Comparison of ENCODE assay signal across 31 mouse cellular contexts in the genomic region with DNA sequence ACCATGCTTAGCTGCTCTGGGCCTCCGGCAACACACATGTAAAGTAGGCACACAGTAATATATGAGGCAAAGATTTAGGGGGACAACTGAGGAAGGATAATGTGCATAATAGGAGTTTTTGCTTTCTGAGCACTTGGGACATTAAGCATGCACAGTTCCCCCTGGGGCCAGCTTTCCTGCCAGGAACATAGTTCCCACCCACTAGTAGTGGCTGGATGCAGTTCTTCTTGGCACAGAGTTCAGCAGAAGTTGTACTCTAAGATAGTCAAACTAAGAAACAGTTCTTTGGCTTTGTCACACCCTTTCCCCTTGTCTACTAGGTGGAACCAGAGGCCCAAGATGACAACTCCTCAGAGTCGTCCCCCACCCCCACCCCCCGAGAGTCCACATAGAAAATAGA. TPM values are rescaled to one million over a fixed set of nuclear protein-coding genes. Genes with fewer than 3 reads are reported as not detected.
DNase-seq lines count a peak whose midpoint lies in the region; ATAC-seq and TF ChIP-seq lines count a peak whose summit lies in the region.
"Had no signal": no experiment of that assay in that cellular context is flagged by ENCODE, and none has a peak within 500 bp of the region (broad histone marks: within the 10 kb centered on the region; RNA-seq: fewer than 3 reads in every experiment).

No protein-coding gene starts in this region.

- WGBS in midbrain, embryonic 13.5 days: 88% methylated on average over 3 of the region's 3 CpGs

- H3K4me3 ChIP-seq in gastrocnemius, adult 2 months: no peak overlapping the region
- H3K4me3 ChIP-seq in midbrain, embryonic 13.5 days (replicated peaks): no peak overlapping the region
- H3K4me3 ChIP-seq: forebrain, embryonic 13.5 days; heart, embryonic 13.5 days; hindbrain, embryonic 10.5 days; kidney, embryonic 15.5 days; midbrain, embryonic 15.5 days; neural tube, embryonic 12.5 days; stomach, embryonic 15.5 days had no signal

- TF ChIP-seq CTCF in gastrocnemius, adult 2 months (IDR thresholded peaks at IDR 0.05): no peak

- intact Hi-C loops in gastrocnemius, adult 2 months (cut with DNase I): no loop called here
- intact Hi-C loops in heart, postnatal 36 days (cut with DNase I): no loop called here

- no peaks in the 10 kb centered on the region for H3K4me1 ChIP-seq in midbrain, embryonic 13.5 days (replicated peaks)
- H3K4me1 ChIP-seq: forebrain, embryonic 13.5 days; heart, embryonic 13.5 days; hindbrain, embryonic 10.5 days; kidney, embryonic 15.5 days; midbrain, embryonic 15.5 days; neural tube, embryonic 12.5 days; stomach, embryonic 15.5 days had no signal

- H3K9ac ChIP-seq in midbrain, embryonic 13.5 days (replicated peaks): no peak overlapping the region
- H3K9ac ChIP-seq: forebrain, embryonic 13.5 days; heart, embryonic 13.5 days; kidney, embryonic 15.5 days; liver, embryonic 14.5 days; midbrain, embryonic 15.5 days; neural tube, embryonic 12.5 days; stomach, embryonic 15.5 days had no signal

- H3K4me2 ChIP-seq in midbrain, embryonic 13.5 days (replicated peaks): no peak overlapping the region
- H3K4me2 ChIP-seq: forebrain, embryonic 13.5 days; heart, embryonic 13.5 days; kidney, embryonic 15.5 days; midbrain, embryonic 15.5 days; neural tube, embryonic 12.5 days; stomach, embryonic 15.5 days had no signal

- peak; percentile 67 for DNase-seq in gastrocnemius, adult 2 months
- DNase-seq in gastrocnemius, postnatal 4 days (ENCODE audit: low spot score in 2 of 2): no peak
- DNase-seq in testis, postnatal 14 days (ENCODE audit: low spot score): peak; percentile 41
- no peak for DNase-seq in testis, postnatal 10 days (ENCODE audit: low spot score)
- peak; percentile 53 for DNase-seq in gastrocnemius, postnatal 25 days
- DNase-seq in heart, postnatal 36 days: peak; percentile 55 to 56
- DNase-seq in natural killer cell, adult 2 months (ENCODE audit: low spot score in 2 of 2): no peak
- DNase-seq: adrenal gland, adult 2 months; cerebellum, adult 11 months; cerebellum, adult 9-10 months; cerebellum, postnatal 36 days; kidney, adult 18-20 months; kidney, postnatal 25 days; liver; lung, adult 2 months; lung, postnatal 10 days; thymus, adult 18-20 months; thymus, postnatal 36 days had no signal

- no peaks in the 10 kb centered on the region for H3K36me3 ChIP-seq in midbrain, embryonic 13.5 days
- H3K36me3 ChIP-seq: heart, embryonic 13.5 days; hindbrain, embryonic 10.5 days; kidney, embryonic 15.5 days; midbrain, embryonic 15.5 days; neural tube, embryonic 12.5 days; stomach, embryonic 15.5 days had no signal

- no peak for ATAC-seq in midbrain, embryonic 13.5 days
- ATAC-seq: CD4-positive, CD25-positive, alpha-beta regulatory T cell, adult 4 months; forebrain, embryonic 13.5 days; hindbrain, embryonic 16.5 days; midbrain, embryonic 15.5 days had no signal

- H3K27ac ChIP-seq in gastrocnemius, adult 2 months: no peak overlapping the region
- H3K27ac ChIP-seq in midbrain, embryonic 13.5 days: no peak overlapping the region
- H3K27ac ChIP-seq: forebrain, embryonic 13.5 days; heart, embryonic 13.5 days; hindbrain, embryonic 10.5 days; kidney, embryonic 15.5 days; liver, embryonic 14.5 days; macrophage; midbrain, embryonic 15.5 days; neural tube, embryonic 12.5 days; stomach, embryonic 15.5 days had no signal

- H3K27me3 ChIP-seq in midbrain, embryonic 13.5 days: no peaks in the 10 kb centered on the region
- H3K27me3 ChIP-seq: forebrain, embryonic 13.5 days; heart, embryonic 13.5 days; kidney, embryonic 15.5 days; midbrain, embryonic 15.5 days; neural tube, embryonic 12.5 days; stomach, embryonic 15.5 days had no signal

- no peaks in the 10 kb centered on the region for H3K9me3 ChIP-seq in midbrain, embryonic 13.5 days
- H3K9me3 ChIP-seq: forebrain, embryonic 13.5 days; hindbrain, embryonic 10.5 days; kidney, embryonic 15.5 days; midbrain, embryonic 15.5 days; neural tube, embryonic 12.5 days; stomach, embryonic 15.5 days had no signal

RNA-seq across cellular contexts. Expression of gene Ptgfrn, which starts 12.4 kb away (rescaled TPM):
- 10 to 100 TPM in 1 of 2 experiments, 1 to 10 TPM in 1; 6.9 to 13.8 TPM for total RNA-seq in gastrocnemius, adult 2 months (2021)
- total RNA-seq in gastrocnemius, postnatal 4 days (2021): 10 to 100 TPM; 87.5 to 90.5 TPM
- total RNA-seq in gastrocnemius, postnatal 25 days (2021): 10 to 100 TPM; 14.9 to 17.0 TPM
- 10 to 100 TPM; 27.1 to 29.3 TPM for total RNA-seq in heart, postnatal 36 days (2021)
- polyA plus RNA-seq in midbrain, embryonic 13.5 days (2015; fragmentation: Nextera tagmentation; extraction: Ambion mirVana): 2.3 TPM in 2 replicates
- total RNA-seq: megakaryocyte-erythroid progenitor cell, adult 5-6 weeks had no signal

Comparison
In these comparisons a context has a peak if more than half of its experiments do, and no peak if none do; other contexts are left out.
1. DNase-seq: peak in gastrocnemius, adult 2 months (single experiment), testis, postnatal 14 days (single experiment), gastrocnemius, postnatal 25 days (single experiment) and heart, postnatal 36 days (2 of 2); none in gastrocnemius, postnatal 4 days (0 of 2), testis, postnatal 10 days (single experiment) and natural killer cell, adult 2 months (0 of 2).